Mouse (Mus musculus) kidney, postnatal 25 days (tissue): ENCODE measurements at regions not wholly inside any gene's neighbourhood (a gene's known extent, or its start where the extent isn't known, plus 50 kb on each side); places are given as distances from the start of the nearest gene placed in this dataset.

Experiments
- DNase-seq, 2 experiments: peaks; one replicate each; pipeline ENCODE4 v3.0.0; 2021; ENCODE audit warnings: mixed read lengths in 2 of 2

GRCm38 (mm10) chr2:133362693-133363443 lies 189.1 kb upstream of the Bmp2 start:
- no peak for DNase-seq

GRCm38 (mm10) chr2:133371490-133372215 lies 180.3 kb upstream of the Bmp2 start:
- DNase-seq = no peak

GRCm38 (mm10) chr2:133373543-133373942 lies 178.4 kb upstream of the Bmp2 start:
- no peak for DNase-seq

GRCm38 (mm10) chr2:133381054-133381453 lies 170.9 kb upstream of the Bmp2 start:
- DNase-seq = peak; percentile 40 to 63

DNA sequence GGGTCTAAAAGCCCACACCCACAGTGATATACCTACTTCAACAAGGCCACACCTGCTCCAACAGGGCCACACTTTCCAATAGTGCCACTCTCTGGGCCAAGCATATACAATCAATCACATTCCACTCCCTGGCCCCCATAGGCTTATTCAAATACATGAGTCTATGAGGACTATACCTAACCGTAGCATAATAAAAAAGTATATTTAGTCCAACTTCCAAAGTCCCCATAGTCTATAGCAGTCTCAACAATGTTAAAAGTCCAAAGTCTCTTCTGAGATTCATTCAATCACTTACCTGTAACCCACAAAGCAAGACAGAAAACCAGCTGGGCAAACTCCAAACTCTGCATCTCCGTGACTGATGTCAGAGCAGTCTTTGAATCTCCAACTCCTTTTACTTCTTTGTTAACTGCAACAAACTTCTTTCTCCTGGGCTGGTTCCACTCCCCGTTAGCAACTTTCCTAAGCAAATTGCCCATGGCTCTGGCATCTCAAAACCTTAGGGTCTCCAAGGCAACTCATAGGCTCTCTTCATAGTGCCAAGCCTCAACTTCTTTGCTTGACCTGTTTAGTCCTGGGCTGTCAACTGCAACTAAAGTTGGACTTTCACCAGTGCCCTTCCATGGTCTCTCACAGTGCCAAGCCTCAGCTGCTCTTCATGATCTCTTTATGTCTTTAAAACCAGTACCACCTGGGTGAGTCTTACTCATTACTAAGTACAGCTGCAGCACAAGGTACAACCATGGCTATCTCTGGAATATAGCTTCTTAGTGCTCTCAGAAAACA lies 168.6 kb upstream of the Bmp2 start:
- no peak for DNase-seq

- DNase-seq = no peak
Measured at GRCm38 (mm10) chr2:133385297-133385696, 166.7 kb upstream of the Bmp2 start.

DNA sequence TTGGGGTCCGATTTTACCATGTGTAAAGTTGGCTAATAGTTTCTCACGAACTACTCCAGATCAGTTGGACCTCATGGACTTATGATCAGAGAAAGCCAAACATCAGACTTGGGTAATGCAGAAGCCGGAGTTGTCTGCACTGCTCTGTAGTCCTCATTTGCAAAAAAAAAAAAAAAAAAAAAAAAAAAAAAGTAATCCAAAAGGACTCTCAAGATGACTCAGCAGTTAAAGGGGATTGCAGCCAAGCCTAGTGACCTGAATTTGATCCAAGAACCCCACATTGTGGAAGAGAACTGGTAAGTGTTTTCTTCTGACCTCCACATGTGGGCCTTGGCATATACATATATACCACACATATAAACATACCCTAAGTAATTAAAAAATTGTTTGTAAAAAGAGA lies 164.6 kb upstream of the Bmp2 start:
- no peak for DNase-seq

GRCm38 (mm10) chr2:133392298-133392697 lies 159.7 kb upstream of the Bmp2 start:
- no peak for DNase-seq

- DNase-seq = no peak
Measured at GRCm38 (mm10) chr2:133397566-133397965, 154.4 kb upstream of the Bmp2 start.

DNA sequence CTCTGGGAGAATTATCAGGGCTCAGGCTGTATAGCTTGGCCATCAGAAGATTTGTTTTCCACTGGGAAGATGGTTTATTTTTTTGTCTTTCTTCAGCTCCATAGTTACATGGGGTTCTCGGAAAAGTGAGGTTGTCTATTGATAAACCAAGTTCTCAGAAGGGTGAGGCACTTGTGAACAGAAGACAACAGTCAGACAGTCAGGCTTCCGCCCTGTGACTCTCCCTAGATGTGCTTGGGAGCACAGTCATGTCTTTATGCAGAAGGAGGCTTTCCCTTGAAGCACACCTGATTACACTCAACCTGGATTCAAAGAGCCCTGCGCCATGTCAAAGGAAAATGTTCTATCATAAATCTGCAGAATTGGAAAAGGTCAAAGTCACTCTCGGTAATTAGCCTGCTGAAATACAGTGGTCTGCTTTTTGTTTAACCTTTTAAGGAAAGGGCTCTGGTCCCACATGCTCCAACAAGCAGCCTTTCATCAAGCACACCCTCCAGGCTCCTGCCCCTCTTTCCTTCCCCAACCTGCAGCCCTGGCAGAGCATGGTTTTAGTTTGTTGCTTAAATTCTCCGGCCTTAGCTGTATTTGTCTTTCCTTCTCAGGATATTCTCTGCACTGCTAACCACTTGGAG lies 152.8 kb upstream of the Bmp2 start:
- DNase-seq = no peak

DNA sequence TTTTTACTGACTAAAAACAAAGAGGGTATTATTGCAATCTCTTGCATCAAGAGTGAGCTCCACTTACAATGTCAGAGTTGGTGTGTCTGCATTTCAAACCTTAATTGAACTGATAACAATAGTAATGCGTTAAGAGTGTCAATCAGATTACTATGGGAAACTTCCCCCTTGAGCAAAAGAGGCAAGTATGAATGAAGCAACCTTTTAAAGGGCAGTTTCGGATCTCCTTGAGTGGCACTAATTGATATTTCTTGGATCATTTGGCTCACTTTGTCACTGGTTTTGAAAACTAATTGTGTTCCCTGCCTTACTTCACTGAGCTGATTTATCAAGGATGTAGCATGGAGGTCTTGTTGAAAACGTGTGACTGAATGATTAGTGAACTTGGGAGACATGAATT lies 151.0 kb upstream of the Bmp2 start:
- DNase-seq = no peak

DNA sequence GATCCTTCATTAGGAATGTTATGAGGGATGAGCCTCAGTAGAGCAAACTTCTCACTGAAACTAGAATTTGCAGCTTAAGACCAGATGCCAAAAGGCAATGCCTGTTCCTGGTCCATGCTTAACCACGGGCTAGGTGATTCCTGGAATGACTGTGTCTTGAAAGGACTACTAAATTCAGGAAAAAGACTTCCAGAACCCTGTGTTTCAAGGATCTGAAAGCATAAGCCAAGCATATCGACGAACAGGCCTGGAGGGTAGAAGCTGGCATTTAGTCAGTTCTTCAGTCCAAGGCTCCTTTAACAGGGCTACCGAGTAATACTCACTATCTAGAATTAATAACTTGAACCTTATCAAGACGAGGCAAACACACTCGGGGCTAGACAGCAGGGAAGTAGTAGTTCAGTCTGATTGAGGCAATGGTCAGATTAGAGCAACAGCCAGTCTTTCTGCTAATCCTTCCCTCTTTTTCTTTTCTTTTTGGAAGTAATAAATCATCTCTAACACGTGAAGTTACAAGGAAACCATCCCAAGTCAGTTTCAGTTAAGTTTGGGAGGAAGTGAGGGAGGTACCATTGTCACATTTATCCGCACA lies 134.9 kb upstream of the Bmp2 start:
- DNase-seq = no peak

DNA sequence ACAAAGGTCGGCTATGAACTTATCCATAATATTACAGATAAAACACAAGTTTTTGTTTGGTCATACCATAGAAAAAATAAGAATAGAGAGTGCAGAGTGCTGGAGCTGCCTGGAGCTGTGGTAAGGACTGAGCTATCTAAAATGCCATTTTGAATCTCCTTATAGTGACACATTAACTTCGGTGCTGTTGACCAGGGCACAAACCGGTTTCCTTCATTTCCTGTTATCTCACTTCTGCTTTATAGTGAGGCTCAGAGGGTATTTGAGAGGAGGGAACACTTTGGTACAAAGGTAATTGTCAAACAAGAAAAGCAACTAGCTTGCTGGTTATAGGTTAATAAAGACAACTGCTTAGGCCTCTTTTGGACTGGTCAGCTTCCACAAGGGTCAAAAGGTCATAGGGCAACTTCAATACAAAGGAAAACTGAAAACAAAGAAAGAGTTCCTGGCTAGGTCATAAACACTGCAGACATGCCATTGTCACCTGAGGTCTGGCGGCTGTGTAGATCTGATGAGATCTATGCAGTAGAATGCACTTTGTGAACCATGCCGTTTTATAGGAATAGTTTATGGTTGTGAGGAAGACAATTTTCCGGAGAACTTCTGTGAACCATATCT lies 132.2 kb upstream of the Bmp2 start:
- DNase-seq = no peak

DNA sequence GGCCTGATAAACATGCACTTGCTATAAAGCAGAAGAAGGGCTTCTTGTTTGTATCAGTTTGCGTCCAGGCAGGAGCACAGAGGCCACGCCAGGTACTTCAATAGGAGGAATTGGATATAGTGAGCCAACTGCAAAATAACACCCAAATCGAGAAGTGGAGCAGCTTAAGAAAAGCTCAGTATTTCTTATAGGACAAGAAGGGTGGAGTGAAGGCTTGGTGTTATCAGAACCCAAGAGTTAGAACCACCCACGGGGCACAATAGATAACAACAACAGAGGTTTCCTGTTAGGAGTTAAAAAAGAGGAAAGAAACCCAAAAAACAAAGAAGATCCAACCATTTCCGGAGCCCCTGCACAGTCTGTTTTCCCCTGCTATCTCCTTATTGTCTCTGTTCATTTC lies 126.4 kb upstream of the Bmp2 start:
- DNase-seq = no peak

DNA sequence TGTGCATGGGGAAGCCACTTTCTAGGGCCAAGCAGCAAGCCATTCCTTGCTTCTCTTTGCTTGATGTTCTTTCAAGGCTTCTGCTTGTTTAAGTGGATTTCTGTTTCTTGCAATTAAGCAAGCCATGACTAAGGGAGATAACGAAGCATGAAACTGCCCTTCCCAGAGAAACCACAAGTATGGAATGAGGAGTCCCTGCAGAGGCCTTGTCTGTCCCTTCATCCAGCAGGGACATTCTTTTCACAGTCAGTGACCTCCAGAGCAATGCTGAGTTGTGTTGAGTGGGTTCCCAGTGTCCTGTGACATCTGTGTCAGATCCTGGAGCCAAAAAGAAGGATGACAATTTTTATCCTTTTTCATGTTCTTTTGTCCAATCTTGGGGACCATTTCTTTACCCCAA lies 124.9 kb upstream of the Bmp2 start:
- DNase-seq = peak in 1 of 2 experiments; percentile 9

DNA sequence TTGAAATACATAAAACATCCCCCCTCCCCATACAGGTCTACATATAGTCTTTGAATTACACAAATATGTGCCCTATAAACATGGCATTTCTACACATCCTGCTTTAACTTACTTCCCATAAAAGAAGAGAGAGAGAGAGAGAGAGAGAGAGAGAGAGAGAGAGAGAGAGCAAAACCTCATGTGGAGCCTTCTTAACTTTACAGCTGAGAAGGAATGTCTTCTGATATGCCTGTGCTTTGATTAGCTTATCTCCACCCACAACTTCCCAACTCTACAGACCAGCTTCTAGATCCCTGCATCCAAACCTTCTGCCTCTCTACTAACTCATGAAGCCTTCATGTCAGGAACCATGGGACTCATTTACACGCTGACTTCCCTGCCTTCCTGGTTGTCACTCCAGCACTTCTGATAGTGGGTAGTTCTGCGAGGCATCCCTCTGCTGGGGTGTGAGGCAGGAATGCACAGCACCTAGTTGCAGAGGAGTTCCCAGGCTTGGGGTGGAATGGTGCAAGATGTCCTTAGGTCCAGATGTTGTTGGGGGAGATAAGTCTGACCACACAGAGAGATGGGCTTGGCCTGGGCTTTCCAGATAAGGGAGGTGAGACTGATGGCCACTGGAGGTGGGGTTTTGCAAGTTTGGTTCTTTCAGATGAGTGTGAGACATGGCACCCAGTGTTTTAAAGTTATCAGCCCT lies 122.4 kb upstream of the Bmp2 start:
- DNase-seq = no peak

GRCm38 (mm10) chr2:133430741-133431438 lies 121.1 kb upstream of the Bmp2 start:
- peak in 1 of 2 experiments; percentile 50 for DNase-seq

GRCm38 (mm10) chr2:133432141-133432813 lies 119.7 kb upstream of the Bmp2 start:
- no peak for DNase-seq

GRCm38 (mm10) chr2:133436913-133437843 lies 114.8 kb upstream of the Bmp2 start:
- no peak for DNase-seq
